Mouse (Mus musculus): ENCODE measurements around the gene Mrps30.
A peak's percentile ranks its signal among the peaks of the same experiment; 100 is the strongest.
"Not testable (repeated sequence)": the region's sequence is repeated elsewhere in the genome, so short reads cannot be mapped to it uniquely, and the experiment has no call there.

Mrps30 gene

DNA sequence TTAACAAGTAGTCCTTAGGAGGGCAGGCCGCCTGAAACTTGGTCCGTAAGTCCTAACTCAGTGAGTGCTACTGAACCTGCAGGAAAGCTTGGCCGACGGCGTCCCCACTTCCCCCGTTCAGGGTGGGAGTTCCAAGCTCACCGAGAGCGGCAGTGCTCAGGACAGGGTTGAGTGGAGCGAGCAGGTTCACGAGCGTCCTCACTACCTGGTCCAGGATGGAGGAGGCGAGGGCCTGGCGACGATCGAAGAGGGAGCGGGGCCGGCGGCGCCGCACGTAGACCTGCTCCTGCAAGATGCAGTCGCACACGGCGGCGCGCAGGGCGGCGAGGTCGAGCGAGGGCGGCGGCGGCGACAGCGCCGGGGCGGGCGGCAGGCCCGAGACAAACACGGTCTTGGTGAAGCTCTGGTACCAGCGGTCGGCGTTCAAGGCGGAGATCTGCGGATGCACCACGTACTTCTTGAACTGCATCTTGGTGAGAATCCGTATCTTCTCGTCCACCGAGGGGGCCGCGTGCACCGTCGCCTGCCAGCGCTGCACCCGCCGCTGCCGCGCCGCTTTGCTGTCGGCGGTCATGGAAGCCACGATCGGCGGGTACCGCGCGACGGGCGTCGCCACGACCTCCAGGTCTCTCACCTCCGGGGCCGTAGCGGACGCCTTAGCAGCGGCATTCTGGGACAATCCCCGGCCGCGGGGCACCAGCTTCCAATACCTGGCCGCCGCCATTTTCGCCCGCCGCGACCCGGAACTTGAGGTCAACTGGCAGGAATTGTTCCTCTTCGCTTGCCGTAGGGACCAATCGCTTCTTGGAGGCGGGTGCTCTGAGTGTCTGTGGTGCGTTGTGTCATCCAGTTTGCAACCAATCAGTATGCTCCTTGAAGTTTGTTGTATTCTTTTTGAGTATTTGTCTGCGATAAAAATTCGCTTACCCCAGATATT lies at the start of gene Mrps30, which contains the start of gene B430218F22Rik:
Gene Mrps30 (minus strand): TSS at position 742 of the 937 bp plus-strand sequence.
Gene B430218F22Rik (plus strand): TSS at position 120 of the 937 bp plus-strand sequence.
- peak; percentile 91 for DNase-seq

DNA sequence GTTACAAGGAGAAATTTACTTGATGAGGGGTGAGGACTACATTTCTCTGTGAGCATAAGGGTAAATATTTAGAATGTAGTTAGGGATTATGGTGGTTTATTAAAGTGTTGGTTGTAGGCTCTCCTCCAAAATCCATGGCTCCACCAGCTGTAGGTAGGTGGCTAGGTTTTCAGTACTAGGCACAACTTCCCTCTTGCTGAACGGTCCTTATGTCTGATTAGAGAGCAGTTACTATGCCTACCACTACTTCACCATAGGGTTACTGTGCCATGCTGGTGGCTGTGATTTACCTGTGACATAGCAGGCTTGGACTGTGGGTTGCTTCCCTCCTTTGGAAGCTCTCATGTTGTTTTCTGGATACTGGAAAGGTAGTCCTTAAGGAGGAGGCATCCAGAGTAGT lies 33.8 kb upstream of the Mrps30 start:
- DNase-seq, result no peak

DNA sequence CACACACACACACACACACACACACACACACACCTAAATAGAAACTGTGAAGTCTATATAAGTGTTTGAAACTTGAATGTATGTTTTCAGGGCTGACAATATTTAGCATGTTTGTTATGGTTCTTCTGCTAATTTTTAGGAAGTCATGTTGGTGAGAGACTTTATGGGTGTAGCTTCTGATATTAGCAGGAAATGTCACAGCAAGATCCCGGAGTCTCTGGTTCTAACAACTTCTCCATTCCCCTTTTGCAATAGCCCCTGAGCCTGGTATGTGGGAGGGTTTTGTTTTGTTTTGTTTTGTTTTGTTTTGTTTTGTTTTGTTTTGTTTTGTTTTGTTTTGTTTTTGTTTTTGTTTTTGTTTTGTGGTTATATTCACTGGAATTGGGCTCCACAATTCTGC lies 33.4 kb upstream of the Mrps30 start:
- no peak for DNase-seq

DNA sequence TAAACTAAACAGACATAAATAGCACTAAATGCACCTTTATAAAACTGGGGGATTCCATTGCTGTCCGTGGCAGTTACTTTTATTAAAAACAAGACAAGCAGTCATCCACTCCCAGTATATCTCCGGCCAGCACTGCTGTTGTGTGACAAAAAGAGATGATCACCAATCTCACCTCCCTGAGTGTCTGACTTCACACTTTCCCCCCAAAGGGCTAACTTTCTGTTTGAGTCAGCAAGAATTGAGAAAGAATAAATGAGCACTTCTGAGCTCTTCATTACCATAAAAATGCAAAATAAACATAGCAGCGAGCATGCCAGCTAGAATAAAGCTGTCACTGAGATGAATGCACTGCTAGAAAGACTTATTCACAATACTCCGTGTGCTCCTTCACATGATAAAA lies 31.1 kb upstream of the Mrps30 start:
- DNase-seq, result no peak

DNA sequence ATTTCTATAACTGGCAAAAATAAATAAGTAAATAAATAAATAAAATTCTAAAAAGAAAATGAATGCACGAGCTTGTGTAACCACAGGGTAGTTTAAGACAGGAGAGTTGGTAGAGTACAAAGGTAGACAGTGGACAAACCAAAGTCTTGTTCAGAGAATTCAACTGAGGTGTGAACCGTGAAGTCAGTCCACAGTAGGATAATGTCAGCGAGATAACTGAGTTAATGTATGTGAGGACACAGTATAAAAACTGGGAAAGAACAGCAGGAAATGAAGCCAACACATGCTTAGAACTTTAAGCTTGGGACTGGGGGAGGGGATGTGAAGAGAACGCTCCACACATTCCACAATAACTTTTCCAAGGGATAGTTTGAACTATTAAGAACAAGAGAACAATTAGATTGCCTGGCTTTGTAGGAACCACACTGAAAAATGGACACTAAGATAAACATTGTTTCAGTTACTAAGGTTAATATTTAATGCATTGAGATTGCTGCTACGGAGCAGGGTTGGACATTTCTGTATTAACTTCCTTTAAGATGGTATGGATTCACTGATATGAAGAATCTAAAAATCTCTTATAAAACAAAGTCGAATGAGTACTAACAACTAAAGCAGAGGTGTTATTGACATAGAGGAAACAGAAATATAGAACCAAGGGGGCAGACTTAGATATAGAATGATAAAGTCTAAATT lies 24.4 kb upstream of the Mrps30 start:
- no peak for DNase-seq

DNA sequence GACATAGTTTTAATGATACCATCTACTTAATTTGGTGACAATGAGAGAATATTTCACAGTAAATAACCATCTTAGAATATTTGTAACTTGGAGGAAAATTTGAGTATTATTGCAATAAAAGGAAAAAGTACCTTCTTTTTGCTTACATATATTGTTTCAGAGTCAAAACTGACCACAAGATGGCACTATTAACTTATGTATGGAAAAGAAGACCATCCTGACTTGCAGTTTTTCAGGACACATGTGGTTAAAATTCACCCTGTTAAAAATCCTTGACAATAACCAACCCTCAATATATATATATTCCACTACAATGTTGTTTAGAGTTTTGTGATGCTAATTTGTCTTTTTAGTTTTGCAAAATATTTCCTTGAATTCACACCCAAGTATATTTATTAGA lies 16.5 kb upstream of the Mrps30 start:
- no peak for DNase-seq

DNA sequence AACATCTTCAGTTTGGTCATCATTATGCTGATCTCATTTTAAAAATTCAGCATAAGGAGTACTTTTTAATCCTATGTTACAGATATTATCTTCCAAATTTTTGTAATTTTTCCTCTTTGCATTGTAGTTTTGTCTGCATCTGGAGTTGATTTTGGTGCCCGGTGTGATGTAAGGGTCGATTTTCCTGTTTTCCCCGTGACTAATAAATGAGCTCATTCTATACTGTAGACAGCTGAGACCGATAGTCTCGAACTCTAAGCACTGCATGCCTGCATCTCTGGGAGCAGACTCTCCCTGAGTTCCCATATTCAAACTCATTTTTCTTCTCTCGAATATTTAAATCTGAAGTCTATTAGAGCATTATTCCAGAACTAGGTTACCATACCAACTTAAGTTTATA lies 13.3 kb upstream of the Mrps30 start:
- DNase-seq, result no peak

DNA sequence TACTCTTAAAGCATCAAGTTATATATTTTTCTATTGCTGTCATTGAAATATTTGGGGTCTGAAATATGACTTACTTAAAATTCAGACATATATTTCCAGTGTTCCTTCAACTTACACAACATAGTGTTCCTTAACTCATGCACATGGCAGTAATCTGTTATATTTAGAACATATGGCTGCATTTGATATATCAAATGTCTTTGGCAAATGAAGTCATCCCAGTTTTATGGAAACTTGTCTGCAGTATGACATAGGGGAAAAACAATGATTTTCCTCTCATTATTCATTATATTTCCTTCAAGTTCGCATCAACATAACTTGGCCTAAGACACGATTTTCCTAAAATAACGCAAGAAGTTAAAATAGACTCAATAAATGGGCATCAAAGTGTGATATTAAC lies 8.8 kb upstream of the Mrps30 start:
- DNase-seq, result no peak

DNA sequence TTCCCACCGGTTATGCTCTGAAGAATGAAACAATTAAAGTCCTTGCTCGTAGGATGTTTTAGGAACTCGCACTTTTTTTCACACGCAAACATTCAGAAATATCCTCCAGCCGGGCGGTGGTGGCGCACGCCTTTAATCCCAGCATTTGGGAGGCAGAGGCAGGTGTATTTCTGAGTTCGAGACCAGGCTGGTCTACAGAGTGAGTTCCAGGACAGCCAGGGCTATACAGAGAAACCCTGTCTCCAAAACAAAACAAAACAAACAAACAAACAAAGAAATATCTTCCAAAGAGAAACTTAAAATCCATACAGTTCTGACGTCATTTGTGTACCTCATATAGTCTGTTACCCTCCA lies 373 bp upstream of the Mrps30 start:
- DNase-seq, result not testable (repeated sequence)

DNA sequence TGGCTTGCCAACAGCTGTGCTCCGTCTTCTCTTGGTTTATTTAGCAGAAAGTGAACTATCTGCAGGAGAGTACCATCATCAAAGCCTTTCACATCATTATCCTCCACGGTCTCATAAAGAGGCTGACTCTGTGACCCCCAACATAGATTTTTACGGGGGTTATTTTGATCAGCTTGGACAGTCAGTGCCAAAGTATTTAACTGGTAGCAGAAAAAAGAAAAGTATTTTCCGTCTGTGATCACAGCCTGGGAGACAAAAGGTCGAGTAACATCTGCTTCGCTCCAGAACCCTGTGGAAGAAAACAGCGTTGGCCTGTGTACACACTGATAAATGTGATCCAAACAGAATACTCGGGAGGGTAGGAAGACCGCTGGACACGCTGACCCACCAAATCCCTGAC lies 6.7 kb downstream of the Mrps30 start:
- no peak for DNase-seq

DNA sequence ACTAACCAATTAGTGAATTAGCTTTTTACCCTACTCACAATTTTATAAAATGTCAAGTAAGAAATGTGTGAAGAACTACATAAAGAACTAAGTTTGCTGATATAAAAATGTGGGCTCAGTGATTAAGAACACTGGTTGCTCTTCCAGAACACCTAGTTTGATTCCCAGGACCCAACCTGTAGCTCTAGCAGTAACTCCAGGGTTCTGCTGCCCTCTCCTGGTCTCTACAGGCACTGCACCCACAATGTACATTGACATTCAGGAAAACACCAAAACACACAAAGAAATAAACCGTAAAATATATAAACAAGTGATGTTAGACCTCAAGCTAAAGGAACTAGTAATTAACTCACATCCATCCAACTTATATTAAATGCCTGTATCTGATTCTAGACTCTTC lies 7.9 kb downstream of the Mrps30 start:
- DNase-seq, result peak; percentile 21

DNA sequence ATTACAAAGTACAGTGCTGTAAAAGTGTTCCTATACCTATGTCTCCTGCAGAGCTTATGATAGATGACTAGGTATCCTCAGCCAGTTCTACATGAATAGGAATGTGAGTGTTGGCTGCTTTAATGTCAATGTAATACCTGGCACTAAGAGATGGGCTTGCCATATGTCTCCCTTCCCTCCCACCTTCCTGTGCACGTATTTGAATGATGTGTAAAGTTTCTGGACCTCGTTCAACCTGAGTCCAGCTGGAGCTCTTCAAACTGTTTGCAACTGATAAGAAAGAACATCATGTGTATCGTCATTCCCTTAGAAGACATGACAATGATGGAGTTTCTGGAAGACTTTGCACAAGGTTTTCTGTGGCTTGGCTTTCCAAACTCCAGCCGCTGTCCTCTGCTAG lies 14.2 kb downstream of the Mrps30 start:
- no peak for DNase-seq

DNA sequence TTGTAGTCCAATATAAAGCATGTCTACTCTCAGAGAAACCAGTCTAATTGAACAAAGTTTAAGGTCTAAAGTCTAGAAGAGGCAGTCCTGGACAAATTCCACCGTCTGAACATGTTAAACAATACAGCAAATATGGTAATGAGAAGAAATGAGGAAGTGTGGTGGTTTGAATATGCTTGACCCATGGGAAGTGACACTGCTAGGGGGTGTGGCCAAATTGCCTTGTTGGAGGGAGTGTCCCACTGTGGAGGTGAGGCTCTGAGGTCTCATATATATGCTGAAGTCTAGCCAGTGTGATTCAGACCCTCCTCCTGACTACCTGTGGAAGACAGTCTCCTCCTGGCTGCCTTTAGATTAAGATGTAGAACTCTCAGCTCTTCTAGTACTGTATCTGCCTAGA lies 21.3 kb downstream of the Mrps30 start:
- no peak for DNase-seq

DNA sequence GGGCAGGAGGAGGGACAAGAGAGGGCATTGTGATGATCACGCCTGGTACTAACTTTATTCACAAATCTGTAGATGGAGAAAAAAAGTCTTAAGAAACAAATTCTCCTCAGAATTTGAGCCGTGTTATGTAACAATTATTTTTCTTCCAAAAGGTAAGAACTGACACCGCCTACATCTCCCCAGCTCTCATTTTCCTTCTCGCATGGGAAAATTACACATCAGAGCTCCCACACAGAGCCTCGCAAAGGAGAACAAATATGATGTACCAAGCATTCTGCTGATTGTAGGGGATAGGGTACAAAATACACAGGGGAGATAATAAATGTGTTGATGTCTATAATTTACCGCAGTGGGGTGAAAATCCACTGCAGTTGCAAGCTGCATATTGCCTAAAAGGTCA lies 23.7 kb downstream of the Mrps30 start:
- DNase-seq, result no peak

DNA sequence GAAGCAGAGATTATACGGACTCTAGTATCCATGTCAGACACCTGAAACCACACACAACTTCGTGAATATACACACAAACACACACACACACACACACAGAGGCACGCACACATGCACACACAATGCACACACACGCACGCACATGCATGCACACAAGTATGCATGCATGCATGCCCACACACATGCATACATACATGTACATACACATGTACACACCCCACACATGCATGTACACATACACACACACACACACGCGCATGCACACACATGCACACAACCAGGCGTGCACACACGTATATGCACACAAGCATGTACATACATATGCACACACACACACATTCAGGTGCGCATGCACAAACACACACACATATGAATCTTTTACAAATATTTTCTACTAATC lies 36.2 kb downstream of the Mrps30 start:
- no peak for DNase-seq

DNA sequence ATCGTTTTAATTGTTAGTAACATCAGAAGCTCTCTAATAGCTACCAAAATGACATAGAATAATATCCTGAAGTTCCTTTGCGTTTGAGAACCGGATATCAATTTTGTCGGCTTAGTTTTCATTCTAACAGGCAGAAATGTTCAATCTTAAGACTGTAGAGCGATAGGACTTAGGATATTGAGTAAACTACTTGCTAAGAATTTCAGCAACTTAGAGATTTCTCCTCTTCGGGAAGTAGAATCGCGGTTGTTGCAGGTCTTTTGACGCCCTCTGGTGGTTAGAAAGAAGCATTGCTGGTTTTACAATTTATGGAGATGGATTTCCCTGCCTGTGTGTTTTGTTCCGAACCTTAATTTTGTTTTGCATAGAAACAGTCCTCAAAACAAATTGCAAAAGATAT lies 36.8 kb downstream of the Mrps30 start:
- no peak for DNase-seq
